Mouse (Mus musculus) G1E (cell line): ENCODE data around the gene Ppp1r1b.

Experiments
- CTCF ChIP-seq: IDR thresholded peaks from 2 replicates; pipeline ENCODE4 v1.5.1; 2012; ENCODE audit warnings: low read depth, low read length, inconsistent platforms, mixed read lengths
- GATA1 ChIP-seq: IDR thresholded peaks from 2 replicates; pipeline ENCODE4 v1.6.1; 2012; ENCODE audit warnings: borderline replicate concordance, low read length, inconsistent platforms, mixed read lengths
- GATA2 ChIP-seq: IDR thresholded peaks from 2 replicates; pipeline ENCODE4 v1.6.1; 2012; ENCODE audit warnings: low read depth, low read length, inconsistent platforms, borderline replicate concordance
- TAL1 ChIP-seq: conservative IDR thresholded peaks from 2 replicates; pipeline ENCODE4 v1.6.1; 2012; ENCODE audit warnings: low read depth, low read length, inconsistent platforms, mixed read lengths

DNA sequence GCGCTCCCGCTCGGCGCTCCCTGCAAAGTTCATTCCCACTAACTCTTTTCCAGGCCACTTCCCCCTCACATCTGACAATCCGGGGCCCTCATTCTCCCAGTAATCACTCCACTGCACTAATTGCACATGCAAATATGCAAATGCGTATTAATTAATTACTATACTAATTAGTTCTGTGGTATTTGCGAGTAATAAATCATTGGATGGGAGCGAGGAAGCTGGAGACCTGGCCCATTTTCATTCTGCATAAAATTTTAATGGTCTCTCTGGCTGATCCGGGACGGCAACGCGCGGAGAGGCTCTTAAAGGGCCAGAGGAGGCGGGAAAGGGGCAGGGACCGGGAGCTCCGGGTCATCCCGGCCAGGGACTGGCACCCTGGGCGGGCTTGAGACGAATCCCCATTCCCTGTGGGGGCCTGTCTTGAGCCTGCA, 9.1 kb upstream of the Ppp1r1b start:
- TF ChIP-seq CTCF (no peak), GATA1 (no peak), GATA2 (no peak), TAL1 (no peak)
